Mouse (Mus musculus): Measurements from ENCODE around the gene Sdr39u1.

DNA sequence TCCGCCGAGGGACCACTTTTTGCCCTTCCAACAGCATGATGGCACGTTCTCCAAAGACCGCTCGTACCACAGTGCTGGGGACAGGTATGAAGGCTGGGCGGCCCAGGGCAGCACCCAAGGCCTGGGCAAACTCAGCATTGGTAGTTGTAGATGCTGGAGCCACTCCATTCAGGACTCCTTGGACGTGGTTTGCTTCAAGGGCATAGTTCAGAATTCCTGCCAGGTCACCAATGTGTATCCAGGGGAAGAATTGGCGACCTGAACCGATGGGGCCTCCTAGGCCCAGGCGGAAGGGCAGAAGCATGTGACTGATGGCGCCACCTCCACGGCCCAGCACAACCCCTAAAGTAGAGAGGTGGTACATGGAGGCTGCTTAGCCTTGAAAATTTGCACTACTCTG is 2.4 kb downstream of the Sdr39u1 start:
- TF ChIP-seq CTCF (IDR thresholded peaks at IDR 0.05; ENCODE audit: extremely low read depth, insufficient read depth, insufficient read length, insufficient replicate concordance) (no peak), POLR2A (IDR thresholded peaks at IDR 0.05; ENCODE audit: low read depth, low read length) (no peak)
